Mouse (Mus musculus) kidney, postnatal 0 days (tissue): ENCODE measurements around the gene Myo18b. TPM values are rescaled to one million over a fixed set of nuclear protein-coding genes. Genes with fewer than 3 reads are reported as not detected.

Experiments used
- ATAC-seq: fragments of 200-750 bp; cut with Nextera tagmentation; replicated peaks from 2 replicates; pipeline ENCODE4 v1.8.0; 2017; ENCODE audit warnings: low read depth, moderate number of reproducible peaks, moderate TSS enrichment, moderate library complexity; ENCODE audit not compliant: low FRiP score
- DNase-seq: peaks from one replicate; pipeline ENCODE4 v3.0.0-alpha.2; 2016; ENCODE audit warnings: low spot score
- H3K27ac ChIP-seq: fragments of 300-500 bp; sonication (generic); 2 replicates; pipeline ENCODE4 v1.5.1; 2014; ENCODE audit warnings: mild to moderate bottlenecking
- H3K27me3 ChIP-seq: fragments of 300-500 bp; sonication (generic); 2 replicates; pipeline ENCODE4 v1.6.1; 2014; ENCODE audit warnings: low read length, mixed read lengths; ENCODE audit not compliant: insufficient read depth
- H3K36me3 ChIP-seq: fragments of 300-500 bp; sonication (generic); 2 replicates; pipeline ENCODE4 v1.6.1; 2014; ENCODE audit warnings: low read length, mixed read lengths; ENCODE audit not compliant: insufficient read depth
- H3K4me1 ChIP-seq: fragments of 300-500 bp; sonication (generic); replicated peaks from 2 replicates; pipeline ENCODE4 v1.6.1; 2014; ENCODE audit warnings: antibody characterized with exemption, low read length, mixed read lengths; ENCODE audit not compliant: insufficient read depth
- H3K4me2 ChIP-seq: fragments of 300-500 bp; sonication (generic); 2 replicates; pipeline ENCODE4 v1.6.1; 2014; ENCODE audit warnings: mild to moderate bottlenecking, low read length, moderate library complexity, mixed read lengths
- H3K4me3 ChIP-seq: fragments of 300-500 bp; sonication (generic); replicated peaks from 2 replicates; pipeline ENCODE4 v1.5.1; 2014; ENCODE audit warnings: low read depth, low read length
- H3K9ac ChIP-seq: fragments of 300-500 bp; sonication (generic); 2 replicates; pipeline ENCODE4 v1.6.1; 2014; ENCODE audit warnings: low read depth, low read length
- H3K9me3 ChIP-seq: fragments of 300-500 bp; sonication (generic); replicated peaks from 2 replicates; pipeline ENCODE4 v1.6.1; 2016; ENCODE audit warnings: low read length, inconsistent platforms, mixed read lengths
- CTCF ChIP-seq: IDR thresholded peaks from 2 replicates; pipeline ENCODE4 v1.5.1; 2016; ENCODE audit warnings: antibody characterized with exemption, low read depth, mild to moderate bottlenecking, moderate library complexity
- WGBS: fragments of 180-500 bp; shearing (Covaris S2); extraction: QIAGEN DNeasy Blood & Tissue Kit; methylation state at CpG from one replicate; pipeline ENCODE4 v1.1.7; 2014; 5-methylcytosine and 5-hydroxymethylcytosine counted together
- polyA plus RNA-seq: library from polyadenylated mRNA; unstranded; fragments of >200 nt; fragmentation: Nextera tagmentation; extraction: Ambion mirVana; gene quantifications from 2 replicates; pipeline ENCODE4 v1.2.1, GENCODE M21; 2015

Myo18b gene
- polyA plus RNA-seq, 1 experiment from 2014 or later: 0.13 TPM

DNA sequence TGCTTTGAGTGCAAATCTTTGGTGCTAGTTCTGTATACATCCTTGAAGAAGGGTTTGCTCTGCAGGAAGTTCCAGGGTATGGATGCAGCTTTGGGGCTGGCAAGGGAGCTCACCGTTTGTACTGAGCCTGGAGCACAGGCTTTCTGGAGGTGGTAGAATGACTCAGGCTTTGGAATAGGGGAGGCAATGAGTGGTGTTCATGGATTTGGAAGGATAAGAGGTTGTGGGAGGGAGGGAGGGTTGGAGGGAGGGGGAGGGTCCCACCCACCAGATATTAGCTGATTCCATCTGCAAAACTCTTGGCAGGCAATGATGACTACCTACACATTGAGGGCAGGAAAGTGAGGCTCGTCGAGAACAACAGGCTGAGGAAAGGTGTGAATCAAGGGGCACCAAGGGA, 195.4 kb downstream of the Myo18b start:
- Histone ChIP-seq H3K9me3 (no peaks in the 10 kb centered on the region), H3K4me1 (no peaks in the 10 kb centered on the region), H3K4me3 (no peak overlapping the region), H3K4me2 (no peak overlapping the region), H3K9ac (no peak overlapping the region), H3K27ac (no peak overlapping the region), H3K36me3 (no peaks in the 10 kb centered on the region), H3K27me3 (no peaks in the 10 kb centered on the region)
- 34% methylated on average over 3 of the region's 3 CpGs for WGBS
- ATAC-seq (no peak), DNase-seq (no peak)
- no peak for TF ChIP-seq CTCF

DNA sequence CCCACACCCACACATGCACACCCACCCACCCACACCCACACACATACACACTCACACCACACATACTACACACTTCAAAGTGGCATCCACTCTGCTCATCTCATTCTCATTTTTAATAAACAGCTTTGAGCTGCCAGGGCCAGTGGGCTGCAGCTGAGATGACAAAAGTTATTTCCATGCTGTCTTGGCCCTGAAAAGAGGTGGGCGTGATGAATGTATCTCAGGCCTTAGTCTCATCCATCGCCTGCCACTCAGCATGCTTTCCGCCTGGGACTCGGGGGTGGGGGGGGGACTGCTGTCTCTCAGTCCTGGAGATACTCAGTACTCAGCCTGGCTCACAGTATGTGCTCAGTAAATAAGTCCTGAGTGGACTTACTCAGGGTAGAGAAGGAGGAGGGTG, 199.5 kb downstream of the Myo18b start:
- Histone ChIP-seq H3K27me3 (no peaks in the 10 kb centered on the region), H3K27ac (no peak overlapping the region), H3K9ac (no peak overlapping the region), H3K9me3 (no peaks in the 10 kb centered on the region), H3K36me3 (no peaks in the 10 kb centered on the region), H3K4me2 (no peak overlapping the region), H3K4me1 (no peaks in the 10 kb centered on the region), H3K4me3 (no peak overlapping the region)
- DNase-seq (no peak), ATAC-seq (no peak)
- 84% methylated on average over 4 of the region's 4 CpGs for WGBS
- no peak for TF ChIP-seq CTCF

DNA sequence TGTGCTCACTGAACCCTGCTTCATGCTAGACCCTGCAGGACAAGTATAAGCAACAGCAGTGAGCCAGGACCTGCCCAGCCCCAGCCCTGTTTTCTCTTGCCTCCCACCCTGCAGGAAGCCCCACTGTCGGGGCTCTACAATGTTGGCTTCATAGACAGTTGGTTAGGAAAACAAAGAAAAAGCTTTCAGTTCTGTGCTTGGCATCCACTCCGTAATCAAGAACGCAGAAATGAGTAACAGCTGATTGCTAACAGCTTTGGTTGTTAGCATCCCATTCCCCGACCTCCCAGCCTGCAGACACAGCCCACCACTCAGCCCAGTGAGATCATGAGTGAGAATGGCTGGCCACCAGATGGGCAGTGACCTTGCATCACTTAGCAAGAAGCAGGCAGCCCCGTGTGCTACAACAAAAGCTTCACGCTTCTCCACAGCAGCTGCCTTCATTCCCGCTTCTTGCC, 200.9 kb downstream of the Myo18b start:
- TF ChIP-seq CTCF: no peak
- ATAC-seq (no peak), DNase-seq (no peak)

DNA sequence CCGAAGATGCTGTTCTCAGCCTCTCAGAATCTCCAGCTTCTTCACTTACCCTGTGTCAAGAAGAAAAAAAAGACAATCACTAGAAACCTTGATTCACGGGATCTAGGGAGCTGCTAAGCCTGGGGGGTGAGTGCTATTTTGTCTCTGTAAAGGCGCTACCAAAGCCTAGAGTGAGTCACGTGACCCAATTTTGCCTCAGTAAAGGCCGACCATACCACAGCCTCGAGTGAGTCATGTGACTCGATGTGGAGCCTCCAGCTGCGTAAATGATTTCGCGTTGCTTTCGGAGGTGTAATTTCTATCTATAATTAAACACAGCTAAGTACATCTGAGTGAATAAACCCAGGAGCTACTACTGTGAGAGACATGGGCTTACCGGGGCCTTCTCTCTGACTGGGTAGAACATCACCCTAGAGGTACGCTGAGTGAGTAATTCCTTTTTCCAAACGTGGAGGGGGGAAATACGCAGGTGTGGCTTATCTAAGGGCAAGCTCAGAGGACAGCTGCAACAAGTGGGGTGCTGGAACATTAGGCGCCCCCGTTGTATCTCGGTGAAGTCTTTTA, 202.8 kb downstream of the Myo18b start:
- Histone ChIP-seq H3K9ac (no peak overlapping the region), H3K4me2 (no peak overlapping the region), H3K9me3 (no peaks in the 10 kb centered on the region), H3K4me3 (no peak overlapping the region), H3K27ac (no peak overlapping the region), H3K36me3 (no peaks in the 10 kb centered on the region), H3K27me3 (no peaks in the 10 kb centered on the region), H3K4me1 (no peaks in the 10 kb centered on the region)
- TF ChIP-seq CTCF: no peak
- ATAC-seq (no peak), DNase-seq (no peak)
- 84% methylated on average over 18 of the region's 18 CpGs for WGBS

More for the DNA sequence above, 200.9 kb downstream of the Myo18b start:
- Histone ChIP-seq H3K9me3 (no peaks in the 10 kb centered on the region), H3K4me1 (no peaks in the 10 kb centered on the region), H3K27ac (no peak overlapping the region), H3K4me2 (no peak overlapping the region), H3K36me3 (no peaks in the 10 kb centered on the region), H3K4me3 (no peak overlapping the region), H3K9ac (no peak overlapping the region), H3K27me3 (no peaks in the 10 kb centered on the region)
- WGBS: 47% methylated on average over 7 of the region's 7 CpGs

DNA sequence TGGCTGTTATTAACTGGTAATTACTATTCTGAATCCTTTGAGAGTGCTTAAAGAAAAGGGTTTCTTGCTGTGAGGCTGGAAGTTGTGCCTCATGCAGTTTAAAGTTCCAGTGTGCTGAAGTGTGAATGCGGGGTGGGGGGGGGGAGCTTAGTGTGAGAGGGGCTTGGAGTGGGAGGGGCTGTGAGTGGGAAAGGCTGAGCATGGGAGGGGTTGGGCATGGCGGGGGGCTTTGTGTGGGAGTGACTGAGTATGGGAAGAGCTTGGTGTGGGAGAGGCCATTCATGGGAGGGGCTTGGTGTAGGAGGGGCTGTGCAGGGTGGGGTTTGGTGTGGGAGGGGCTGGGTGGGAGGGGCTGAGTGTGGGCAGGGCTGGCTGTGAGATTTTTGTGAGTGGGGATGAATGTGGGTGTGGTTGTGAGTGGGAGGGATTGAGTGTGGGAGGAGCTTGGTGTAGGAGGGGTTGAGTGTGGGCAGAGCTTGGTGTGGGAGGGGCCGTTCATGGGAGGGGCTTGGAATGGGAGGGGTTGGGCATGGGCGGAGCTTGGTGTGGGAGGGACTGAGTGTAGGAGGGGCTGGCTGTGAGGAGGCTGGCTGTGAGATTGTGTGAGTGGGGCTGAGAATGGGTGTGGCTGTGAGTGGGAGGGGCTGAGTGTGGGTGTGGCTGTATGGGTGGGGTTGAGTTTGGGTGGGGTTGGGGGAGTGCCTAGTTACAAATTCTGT, 208.9 kb downstream of the Myo18b start:
- DNase-seq (no peak), ATAC-seq (no peak)
- Histone ChIP-seq H3K9me3 (no peaks in the 10 kb centered on the region), H3K36me3 (no peaks in the 10 kb centered on the region), H3K27me3 (no peaks in the 10 kb centered on the region), H3K4me2 (no peak overlapping the region), H3K27ac (no peak overlapping the region), H3K4me3 (no peak overlapping the region), H3K4me1 (no peaks in the 10 kb centered on the region), H3K9ac (no peak overlapping the region)
- 50% methylated on average over 4 of the region's 4 CpGs for WGBS
- no peak for TF ChIP-seq CTCF

DNA sequence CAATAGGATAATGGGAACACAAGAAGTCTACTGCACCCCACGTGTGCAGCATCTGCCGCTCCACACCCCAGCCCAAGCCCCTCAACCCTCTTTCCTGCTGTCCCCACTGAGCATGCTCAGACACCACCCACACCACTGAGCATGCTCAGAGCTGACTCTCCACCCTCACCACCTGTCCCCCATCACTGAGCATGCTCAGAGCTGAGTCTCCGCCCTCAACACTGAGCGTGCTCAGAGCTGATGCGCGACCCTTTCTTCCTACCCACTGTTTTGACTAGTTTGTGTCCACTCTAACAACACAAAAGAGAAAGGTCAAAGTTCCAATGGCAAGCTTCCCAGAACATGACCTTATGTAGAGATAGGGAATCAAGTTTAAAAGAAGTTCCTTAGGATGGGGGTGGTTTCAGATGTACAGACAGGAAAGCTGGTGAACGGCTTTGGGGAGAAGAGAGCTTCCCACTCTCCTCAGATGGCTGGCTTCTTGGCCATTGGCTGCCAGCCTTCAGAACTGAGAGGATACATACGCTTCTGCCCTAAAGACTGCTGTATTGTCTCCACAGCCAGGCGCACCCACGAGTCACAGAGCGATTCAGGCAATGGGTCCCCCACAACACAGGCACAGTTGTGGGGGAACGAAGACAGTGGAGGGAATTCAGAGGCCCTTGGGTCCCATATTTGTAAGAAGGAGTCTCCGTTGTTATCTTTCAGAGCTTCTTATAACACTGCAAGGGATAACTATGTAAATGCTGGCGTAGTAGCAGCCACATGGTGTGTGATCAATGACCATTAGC, 209.7 kb downstream of the Myo18b start:
- H3K4me2 ChIP-seq: no peak overlapping the region

More for the DNA sequence above, 209.7 kb downstream of the Myo18b start:
- ATAC-seq (no peak), DNase-seq (no peak)
- no peak for TF ChIP-seq CTCF
- 73% methylated on average over 14 of the region's 14 CpGs for WGBS
- H3K4me1 ChIP-seq: no peaks in the 10 kb centered on the region
- no peak overlapping the region for H3K4me3 ChIP-seq
- H3K9ac ChIP-seq: no peak overlapping the region
- no peak overlapping the region for H3K27ac ChIP-seq
- no peaks in the 10 kb centered on the region for H3K27me3 ChIP-seq
- H3K36me3 ChIP-seq: no peaks in the 10 kb centered on the region
- no peaks in the 10 kb centered on the region for H3K9me3 ChIP-seq
